Mouse (Mus musculus): ENCODE data around the gene Tbc1d32.

GRCm38 (mm10) chr10:56198691-56199090 lies 29.8 kb downstream of the Tbc1d32 start:
- TF ChIP-seq CTCF (conservative IDR thresholded peaks at IDR 0.05; ENCODE audit: low read length) (no peak), NANOG (IDR thresholded peaks at IDR 0.05; ENCODE audit: borderline replicate concordance, low read length) (no peak), POU5F1 (IDR thresholded peaks at IDR 0.05; ENCODE audit: borderline replicate concordance, low read length) (no peak)
